Mouse (Mus musculus) megakaryocyte, embryonic 14.5 days (primary cell): ENCODE measurements around the gene Tmem81. TPM values are rescaled to one million over a fixed set of nuclear protein-coding genes. Genes with fewer than 3 reads are reported as not detected.

ENCODE experiments used
- H3K27me3 ChIP-seq: replicated peaks from 2 replicates; pipeline ENCODE3; 2012; ENCODE audit warnings: inconsistent platforms
- H3K36me3 ChIP-seq: replicated peaks from 2 replicates; pipeline ENCODE3; 2012; ENCODE audit warnings: low read length, inconsistent platforms, mixed read lengths
- H3K4me1 ChIP-seq: 2 replicates; pipeline ENCODE4 v1.6.1; 2012; ENCODE audit warnings: inconsistent platforms
- H3K4me3 ChIP-seq: replicated peaks from 2 replicates; pipeline ENCODE3; 2012; ENCODE audit warnings: moderate library complexity, mild to moderate bottlenecking, inconsistent platforms
- H3K9me3 ChIP-seq: 2 replicates; pipeline ENCODE4 v1.6.1; 2012; ENCODE audit warnings: inconsistent platforms
- FLI1 ChIP-seq: IDR thresholded peaks from 2 replicates; pipeline ENCODE4 v1.6.1; 2012; ENCODE audit warnings: low read length, inconsistent platforms, mixed read lengths
- GATA1 ChIP-seq: IDR thresholded peaks from 3 replicates; pipeline ENCODE4 v1.6.1; 2012; ENCODE audit warnings: mixed read lengths, low read length, inconsistent platforms, borderline replicate concordance
- polyA plus RNA-seq: library from polyadenylated mRNA; stranded (reverse); fragments of >175 nt; gene quantifications from 2 replicates; pipeline ENCODE4 v1.2.3, GENCODE M21; 2012; ENCODE audit warnings: low replicate concordance; ENCODE audit not compliant: insufficient read depth

The Tmem81 gene
- polyA plus RNA-seq, 1 experiment = 0.45 TPM

- Histone ChIP-seq H3K9me3 (no peaks in the 10 kb centered on the region), H3K27me3 (peaks cover 76% of the 10 kb centered on the region)
Measured at GRCm38 (mm10) chr1:132557901-132558631, 52.0 kb downstream of the Tmem81 start.

More at GRCm38 (mm10) chr1:132557901-132558631, 52.0 kb downstream of the Tmem81 start:
- Histone ChIP-seq H3K36me3 (no peaks in the 10 kb centered on the region), H3K4me1 (peaks cover 9% of the 10 kb centered on the region; the same call in 1 of the 2 replicates), H3K4me3 (no peak overlapping the region)
- TF ChIP-seq FLI1 (no peak), GATA1 (no peak)

Other genes starting within 250 kb of the Tmem81 start
- gene Klhdc8a, start 207.6 kb upstream of the Tmem81 start, polyA plus RNA-seq = not detected in 2 replicates
- 1.3 and 1.7 TPM in 2 replicates for gene Nuak2, start 190.1 kb upstream of the Tmem81 start, polyA plus RNA-seq
- 26.7 and 30.0 TPM in 2 replicates for gene Tmcc2, start 114.9 kb upstream of the Tmem81 start, polyA plus RNA-seq
- 0.19 and 0.83 TPM in 2 replicates for gene Dstyk, start 88.7 kb upstream of the Tmem81 start, polyA plus RNA-seq
- 3.3 TPM in 1 of 2 replicates, not detected in the other for gene Rbbp5, start 28.9 kb upstream of the Tmem81 start, polyA plus RNA-seq
- 0.02 and 0.28 TPM in 2 replicates for gene Cntn2, start 37.0 kb downstream of the Tmem81 start, polyA plus RNA-seq
- gene Nfasc, start 235.6 kb downstream of the Tmem81 start, polyA plus RNA-seq = 0.01 TPM in 1 of 2 replicates, not detected in the other